Mouse (Mus musculus): ENCODE data around the gene Cyth2. TPM values are rescaled to one million over a fixed set of nuclear protein-coding genes. Genes with fewer than 3 reads are reported as not detected.
A peak's percentile ranks its signal among the peaks of the same experiment; 100 is the strongest.

Cyth2 gene
- total and polyA plus RNA-seq, 2 experiments from 2014 or later, result 86.5 to 99.9 TPM

DNA sequence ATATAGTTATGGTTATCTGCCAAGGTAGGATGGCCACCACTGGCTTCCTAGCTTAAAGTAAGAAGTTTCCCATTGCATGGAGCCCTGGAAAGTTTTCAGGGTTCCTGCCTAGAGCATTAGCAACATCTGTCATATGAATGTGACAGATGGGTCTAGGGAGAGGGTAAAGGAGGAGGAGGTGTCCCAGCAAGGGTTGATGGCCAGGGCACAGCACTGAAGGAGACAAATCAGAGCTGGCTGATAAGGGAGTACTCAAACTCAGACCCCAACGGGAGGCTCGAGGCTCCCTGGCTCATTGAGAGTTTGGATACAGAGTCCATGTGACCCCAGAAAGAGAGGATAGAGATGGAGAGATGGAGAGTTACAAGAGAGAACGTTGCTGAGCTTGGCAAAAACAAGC is 36.3 kb upstream of the Cyth2 start:
- ATAC-seq (ENCODE audit: insufficient read depth, low read depth), result no peak
- DNase-seq (ENCODE audit: low spot score), result no peak
- Histone ChIP-seq H3K9ac (replicated peaks; ENCODE audit: low read depth, low read length) (no peak overlapping the region), H3K9me3 (replicated peaks; ENCODE audit: control insufficient read depth, low read length) (no peaks in the 10 kb centered on the region), H3K27me3 (ENCODE audit: control insufficient read depth, insufficient read depth, low read length) (peaks cover 15% of the 10 kb centered on the region; the same call in 1 of the 2 replicates), H3K36me3 (replicated peaks; ENCODE audit: control insufficient read depth, insufficient read depth, low read length) (no peaks in the 10 kb centered on the region), H3K4me1 (ENCODE audit: control insufficient read depth, insufficient read depth) (no peaks in the 10 kb centered on the region), H3K4me2 (ENCODE audit: low read depth, low read length) (no peak overlapping the region), H3K4me3 (ENCODE audit: low read depth, low read length) (no peak overlapping the region), H3K27ac (ENCODE audit: low read depth) (no peak overlapping the region)
- WGBS, result 46% methylated on average over 3 of the region's 3 CpGs
- TF ChIP-seq EP300 (IDR thresholded peaks at IDR 0.05; ENCODE audit: low read depth), result no peak
- no peak for TF ChIP-seq CTCF (IDR thresholded peaks at IDR 0.05; ENCODE audit: low read depth)

DNA sequence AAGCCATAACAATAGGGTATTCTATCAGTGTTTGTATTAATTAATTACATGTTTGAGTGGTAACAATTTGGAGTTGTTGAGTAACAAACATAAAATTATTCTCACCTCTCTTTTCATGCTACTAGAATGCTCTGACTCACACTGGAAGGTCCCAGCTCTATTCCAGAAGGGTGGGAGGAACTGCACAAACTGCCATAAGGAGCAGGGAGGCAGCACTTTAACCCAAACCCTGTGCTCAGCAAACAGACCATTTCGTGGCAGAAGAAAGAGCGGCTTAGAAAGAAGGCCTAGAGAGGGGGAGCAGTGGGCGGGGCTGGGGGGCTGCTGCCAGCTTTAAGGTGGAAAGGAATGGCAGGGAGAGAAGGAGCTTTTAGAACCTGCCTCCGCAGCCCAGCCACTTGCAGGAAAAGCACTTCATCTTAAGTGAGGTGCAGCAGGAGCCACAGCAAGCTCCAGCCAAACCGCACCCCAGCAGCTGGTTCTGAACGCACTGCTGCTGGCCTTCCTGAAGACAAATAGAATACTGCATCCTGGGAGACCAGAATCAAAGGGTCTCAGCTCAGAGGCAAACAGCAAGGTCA is 34.2 kb upstream of the Cyth2 start:
- Histone ChIP-seq H3K36me3 (replicated peaks; ENCODE audit: control insufficient read depth, insufficient read depth, low read length) (no peaks in the 10 kb centered on the region), H3K9ac (replicated peaks; ENCODE audit: low read depth, low read length) (no peak overlapping the region), H3K4me2 (ENCODE audit: low read depth, low read length) (no peak overlapping the region), H3K27me3 (ENCODE audit: control insufficient read depth, insufficient read depth, low read length) (peaks cover 15% of the 10 kb centered on the region; the same call in 1 of the 2 replicates), H3K4me1 (ENCODE audit: control insufficient read depth, insufficient read depth) (no peaks in the 10 kb centered on the region), H3K9me3 (replicated peaks; ENCODE audit: control insufficient read depth, low read length) (no peaks in the 10 kb centered on the region), H3K4me3 (ENCODE audit: low read depth, low read length) (no peak overlapping the region), H3K27ac (ENCODE audit: low read depth) (no peak overlapping the region)
- no peak for DNase-seq (ENCODE audit: low spot score)
- no peak for ATAC-seq (ENCODE audit: insufficient read depth, low read depth)
- WGBS, result 20% methylated on average over 6 of the region's 6 CpGs
- no peak for TF ChIP-seq CTCF (IDR thresholded peaks at IDR 0.05; ENCODE audit: low read depth)
- TF ChIP-seq EP300 (IDR thresholded peaks at IDR 0.05; ENCODE audit: low read depth), result no peak

DNA sequence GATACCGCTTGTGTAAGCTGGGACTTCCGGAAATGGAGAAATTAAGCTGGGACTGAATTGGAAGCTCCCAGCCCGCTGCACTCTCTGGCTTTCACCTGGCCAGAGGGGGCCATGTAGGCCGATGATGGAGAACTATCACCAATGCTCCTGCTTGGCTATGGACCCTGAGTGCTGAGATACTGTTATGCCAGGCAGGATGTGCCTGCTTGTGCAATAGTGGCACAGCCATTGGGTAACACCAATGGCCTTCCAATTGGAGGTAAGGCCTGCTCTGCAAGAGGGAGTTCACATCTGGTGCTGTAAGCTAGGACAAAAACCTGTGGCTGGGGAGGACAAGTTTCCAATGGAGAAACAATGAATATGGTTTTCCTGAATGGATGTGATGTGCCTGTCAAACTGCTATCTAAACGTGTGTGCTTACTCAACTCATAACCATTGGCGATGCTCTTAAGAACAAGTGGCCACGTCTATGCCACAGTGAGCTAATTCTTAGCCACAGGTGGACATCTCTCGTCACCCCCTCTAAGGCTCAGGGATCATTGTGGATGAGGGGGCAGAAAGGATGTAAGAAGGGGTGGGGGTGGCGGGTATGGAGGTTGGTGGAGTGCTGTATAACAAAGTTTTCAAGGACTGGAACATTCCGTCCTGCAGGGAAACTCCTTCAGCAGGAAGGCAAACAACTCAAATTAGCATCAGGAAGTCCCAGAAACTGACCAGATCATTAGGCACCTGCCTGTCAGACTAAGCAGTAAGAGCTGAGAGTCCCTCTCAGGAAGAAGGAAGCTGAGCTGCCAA is 28.8 kb upstream of the Cyth2 start:
- no peak for TF ChIP-seq CTCF (IDR thresholded peaks at IDR 0.05; ENCODE audit: low read depth)
- TF ChIP-seq EP300 (IDR thresholded peaks at IDR 0.05; ENCODE audit: low read depth), result no peak
- H3K36me3 ChIP-seq (replicated peaks; ENCODE audit: control insufficient read depth, insufficient read depth, low read length), result no peaks in the 10 kb centered on the region

DNA sequence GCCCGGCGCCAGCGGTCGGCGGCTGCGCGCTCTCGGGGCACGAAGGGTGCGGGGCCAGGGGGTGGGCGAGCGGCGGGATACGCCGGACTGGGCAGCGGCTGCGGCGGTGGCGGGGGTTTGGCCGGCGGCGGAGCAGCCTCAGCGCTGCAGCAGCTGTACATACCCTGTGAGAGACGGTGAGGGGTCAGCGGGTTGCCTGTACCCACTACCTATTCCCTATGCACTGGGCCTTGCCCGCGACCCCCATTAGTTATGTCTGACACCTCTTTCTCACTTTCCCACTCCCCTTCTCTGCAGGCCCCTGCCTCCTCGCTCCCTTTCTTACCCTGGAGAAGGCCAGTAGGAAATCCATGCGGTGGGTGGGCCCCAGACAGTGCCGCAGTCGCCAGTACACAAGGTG is 19.5 kb upstream of the Cyth2 start:
- peaks cover 8% of the 10 kb centered on the region for H3K4me1 ChIP-seq (ENCODE audit: control insufficient read depth, insufficient read depth)
- TF ChIP-seq CTCF (IDR thresholded peaks at IDR 0.05; ENCODE audit: low read depth), result no peak
- TF ChIP-seq EP300 (IDR thresholded peaks at IDR 0.05; ENCODE audit: low read depth), result no peak
- peaks cover 2% of the 10 kb centered on the region; the same call in 1 of the 2 replicates for H3K36me3 ChIP-seq (replicated peaks; ENCODE audit: control insufficient read depth, insufficient read depth, low read length)
- peak overlapping the region; percentile 36 for H3K4me3 ChIP-seq (ENCODE audit: low read depth, low read length)
- H3K4me2 ChIP-seq (ENCODE audit: low read depth, low read length), result peak overlapping the region; percentile 54
- H3K27ac ChIP-seq (ENCODE audit: low read depth), result no peak overlapping the region
- ATAC-seq (ENCODE audit: insufficient read depth, low read depth), result no peak
- no peak overlapping the region for H3K9ac ChIP-seq (replicated peaks; ENCODE audit: low read depth, low read length)
- no peak for DNase-seq (ENCODE audit: low spot score)
- H3K27me3 ChIP-seq (ENCODE audit: control insufficient read depth, insufficient read depth, low read length), result peaks cover 50% of the 10 kb centered on the region
- WGBS, result 5% methylated on average over 28 of the region's 31 CpGs
- H3K9me3 ChIP-seq (replicated peaks; ENCODE audit: control insufficient read depth, low read length), result no peaks in the 10 kb centered on the region

More for the DNA sequence above, 28.8 kb upstream of the Cyth2 start:
- 77% methylated on average over 10 of the region's 10 CpGs for WGBS
- no peak overlapping the region for H3K9ac ChIP-seq (replicated peaks; ENCODE audit: low read depth, low read length)
- no peak overlapping the region for H3K4me3 ChIP-seq (ENCODE audit: low read depth, low read length)
- ATAC-seq (ENCODE audit: insufficient read depth, low read depth) (no peak), DNase-seq (ENCODE audit: low spot score) (no peak)
- no peak overlapping the region for H3K27ac ChIP-seq (ENCODE audit: low read depth)
- H3K9me3 ChIP-seq (replicated peaks; ENCODE audit: control insufficient read depth, low read length), result no peaks in the 10 kb centered on the region
- no peaks in the 10 kb centered on the region for H3K4me1 ChIP-seq (ENCODE audit: control insufficient read depth, insufficient read depth)
- no peak overlapping the region for H3K4me2 ChIP-seq (ENCODE audit: low read depth, low read length)
- H3K27me3 ChIP-seq (ENCODE audit: control insufficient read depth, insufficient read depth, low read length), result 0 out of 2 replicates have a peak, but pooled peaks cover 18% of the 10 kb centered on the region

DNA sequence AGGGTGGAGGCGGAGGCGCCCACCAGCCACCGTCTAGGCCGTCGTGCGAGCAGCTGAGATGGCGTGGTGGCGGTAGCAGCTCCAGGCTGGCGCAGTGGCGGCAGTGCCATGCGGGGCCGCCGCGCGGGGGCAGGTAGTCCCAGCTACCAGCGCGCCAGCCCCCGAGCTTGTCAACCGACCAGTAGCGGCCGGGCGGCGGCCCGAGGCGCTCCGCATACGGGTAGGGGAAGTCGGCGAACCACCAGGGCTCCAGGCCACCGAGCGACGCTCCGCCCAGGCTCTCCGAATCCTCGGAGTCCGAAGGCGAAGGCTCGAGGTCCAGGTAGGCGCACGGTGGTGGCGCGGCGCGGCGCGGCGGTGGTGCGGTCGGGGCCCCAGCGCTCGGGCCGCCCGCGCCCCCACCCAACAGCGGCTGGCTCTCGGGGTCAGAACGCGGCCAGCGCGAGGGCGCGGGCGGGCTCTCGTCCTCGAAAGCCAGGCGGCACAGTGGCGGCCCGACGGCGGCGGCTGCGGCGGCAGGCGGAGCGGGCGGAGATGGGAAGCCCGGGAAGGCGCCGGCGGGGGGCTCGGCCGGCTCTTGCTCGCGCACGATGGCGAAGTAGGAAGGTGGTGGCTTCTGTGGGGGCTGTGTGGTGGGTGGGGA is 18.9 kb upstream of the Cyth2 start:
- H3K4me3 ChIP-seq (ENCODE audit: low read depth, low read length), result peak overlapping the region; percentile 36
- H3K9ac ChIP-seq (replicated peaks; ENCODE audit: low read depth, low read length), result no peak overlapping the region
- H3K4me2 ChIP-seq (ENCODE audit: low read depth, low read length), result peak overlapping the region; percentile 54
- no peak overlapping the region for H3K27ac ChIP-seq (ENCODE audit: low read depth)
- peaks cover 9% of the 10 kb centered on the region; the same call in 1 of the 2 replicates for H3K36me3 ChIP-seq (replicated peaks; ENCODE audit: control insufficient read depth, insufficient read depth, low read length)
- ATAC-seq (ENCODE audit: insufficient read depth, low read depth) (no peak), DNase-seq (ENCODE audit: low spot score) (no peak)
- no peaks in the 10 kb centered on the region for H3K9me3 ChIP-seq (replicated peaks; ENCODE audit: control insufficient read depth, low read length)
- WGBS, result under 1% methylated on average over 58 of the region's 86 CpGs
- H3K27me3 ChIP-seq (ENCODE audit: control insufficient read depth, insufficient read depth, low read length), result peaks cover 50% of the 10 kb centered on the region
- no peak for TF ChIP-seq EP300 (IDR thresholded peaks at IDR 0.05; ENCODE audit: low read depth)
- TF ChIP-seq CTCF (IDR thresholded peaks at IDR 0.05; ENCODE audit: low read depth), result no peak
- peaks cover 8% of the 10 kb centered on the region for H3K4me1 ChIP-seq (ENCODE audit: control insufficient read depth, insufficient read depth)
